ENCODE assay signal across 8 mouse cellular contexts in the genomic region with DNA sequence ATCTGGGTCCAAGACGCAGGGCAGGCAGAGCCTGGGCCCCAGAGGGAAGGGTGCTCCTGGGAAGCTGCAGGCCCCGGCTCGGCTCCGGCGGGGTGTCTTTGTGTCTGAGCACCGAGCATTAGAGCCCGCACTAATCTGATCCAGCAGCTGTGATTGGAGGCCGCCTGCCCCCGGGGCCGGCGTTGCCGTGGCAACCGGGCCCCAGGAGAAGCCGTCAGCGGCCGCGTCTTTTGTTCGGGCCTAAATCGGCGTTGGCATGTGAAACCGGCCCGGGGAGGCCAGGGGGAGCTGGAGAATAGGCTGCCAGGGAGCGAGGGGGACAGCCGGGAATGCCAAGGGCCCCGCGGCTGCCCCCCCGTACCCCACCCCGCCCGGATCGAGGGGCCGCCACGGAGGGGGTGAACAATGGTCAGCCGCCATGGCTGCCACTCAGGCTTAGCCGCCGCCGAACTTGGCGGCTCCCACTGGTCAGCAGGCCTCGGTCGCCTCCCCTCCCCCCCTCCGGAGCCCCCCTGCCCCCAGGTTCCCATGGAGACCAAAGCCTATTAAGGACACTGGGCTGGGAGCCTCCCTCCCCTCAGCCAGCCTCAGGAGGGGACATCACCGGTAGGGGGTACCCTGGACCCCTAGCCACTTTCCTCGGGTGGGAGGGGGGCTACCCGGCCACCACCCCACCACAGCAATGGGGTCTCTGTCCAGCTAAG. TPM values are rescaled to one million over a fixed set of nuclear protein-coding genes. Genes with fewer than 3 reads are reported as not detected.
DNase-seq lines count a peak whose midpoint lies in the region; ATAC-seq lines count a peak whose summit lies in the region.
"Had no signal": no experiment of that assay in that cellular context is flagged by ENCODE, and none has a peak within 500 bp of the region (broad histone marks: within the 10 kb centered on the region; RNA-seq: fewer than 3 reads in every experiment).

No protein-coding gene starts in this region.

- peak; percentile 90 for ATAC-seq in midbrain, embryonic 15.5 days (replicated peaks)
- ATAC-seq in stomach, embryonic 15.5 days (ENCODE audit: insufficient read depth, low FRiP score, low read depth): peak; percentile 74

- H3K9ac ChIP-seq in midbrain, embryonic 15.5 days: peak overlapping the region; percentile 53
- no peak overlapping the region for H3K9ac ChIP-seq in stomach, embryonic 15.5 days

- under 1% methylated on average over 42 of the region's 43 CpGs for WGBS in midbrain, embryonic 15.5 days
- 2% methylated on average over 43 of the region's 43 CpGs for WGBS in stomach, embryonic 15.5 days

- no peaks in the 10 kb centered on the region for H3K36me3 ChIP-seq in midbrain, embryonic 15.5 days (replicated peaks)
- H3K36me3 ChIP-seq in stomach, embryonic 15.5 days: no peaks in the 10 kb centered on the region

- peaks cover 87% of the 10 kb centered on the region for H3K4me1 ChIP-seq in midbrain, embryonic 15.5 days
- H3K4me1 ChIP-seq in stomach, embryonic 15.5 days: peaks cover 35% of the 10 kb centered on the region

- H3K4me3 ChIP-seq in midbrain, embryonic 15.5 days: peak overlapping the region; percentile 31
- H3K4me3 ChIP-seq in stomach, embryonic 15.5 days (replicated peaks): peak overlapping the region; percentile 42

- H3K27ac ChIP-seq in midbrain, embryonic 15.5 days: peak overlapping the region; percentile 99
- peak overlapping the region; percentile 82 for H3K27ac ChIP-seq in stomach, embryonic 15.5 days

- peak overlapping the region; percentile 91 for H3K4me2 ChIP-seq in midbrain, embryonic 15.5 days
- H3K4me2 ChIP-seq in stomach, embryonic 15.5 days: peak overlapping the region; percentile 75

- intact Hi-C loops in left cerebral cortex, postnatal 4 days (cut with DNase I): no loop called here

- no peaks in the 10 kb centered on the region for H3K9me3 ChIP-seq in midbrain, embryonic 15.5 days
- no peaks in the 10 kb centered on the region for H3K9me3 ChIP-seq in stomach, embryonic 15.5 days

- peak; percentile 71 for DNase-seq in adrenal gland, postnatal 25 days
- DNase-seq in embryo, embryonic 11 days: peak; percentile 98
- DNase-seq in heart, adult 11 months: peak; percentile 96
- DNase-seq in kidney, adult 18-20 months: peak; percentile 13
- peak; percentile 94 for DNase-seq in left cerebral cortex, postnatal 4 days

- no peaks in the 10 kb centered on the region for H3K27me3 ChIP-seq in midbrain, embryonic 15.5 days (replicated peaks)
- no peaks in the 10 kb centered on the region for H3K27me3 ChIP-seq in stomach, embryonic 15.5 days (replicated peaks)

RNA-seq across cellular contexts. Expression of a gene that starts 7.2 kb away (rescaled TPM):
- 15.3 and 20.8 TPM in 2 replicates for total RNA-seq in adrenal gland, postnatal 25 days (2021)
- total RNA-seq in left cerebral cortex, postnatal 4 days (2021): 100 to 1,000 TPM; 110 to 114 TPM
- polyA plus RNA-seq in midbrain, embryonic 15.5 days (2015; fragmentation: Nextera tagmentation; extraction: Ambion mirVana): 65.9 and 66.3 TPM in 2 replicates
- 8.0 and 8.3 TPM in 2 replicates for polyA plus RNA-seq in stomach, embryonic 15.5 days (2015; fragmentation: Nextera tagmentation; extraction: Ambion mirVana)

RNA-seq across cellular contexts. Expression of a gene that starts 29.5 kb away (rescaled TPM):
- total RNA-seq in adrenal gland, postnatal 25 days (2021): not detected in 2 replicates
- not detected for total RNA-seq in left cerebral cortex, postnatal 4 days (2021)
- polyA plus RNA-seq in midbrain, embryonic 15.5 days (2015; fragmentation: Nextera tagmentation; extraction: Ambion mirVana): not detected in 2 replicates
- polyA plus RNA-seq in stomach, embryonic 15.5 days (2015; fragmentation: Nextera tagmentation; extraction: Ambion mirVana): 12.0 and 15.4 TPM in 2 replicates
- total RNA-seq: gastrocnemius, adult 8-10 months had no signal

RNA-seq across cellular contexts. Expression of a gene that starts 48.0 kb away (rescaled TPM):
- total RNA-seq in adrenal gland, postnatal 25 days (2021): 25.2 and 38.3 TPM in 2 replicates
- total RNA-seq in left cerebral cortex, postnatal 4 days (2021): 10 to 100 TPM; 28.4 to 31.5 TPM
- polyA plus RNA-seq in midbrain, embryonic 15.5 days (2015; fragmentation: Nextera tagmentation; extraction: Ambion mirVana): 31.6 and 32.6 TPM in 2 replicates
- 21.7 and 26.6 TPM in 2 replicates for polyA plus RNA-seq in stomach, embryonic 15.5 days (2015; fragmentation: Nextera tagmentation; extraction: Ambion mirVana)

Comparison
In these comparisons a context has a peak if more than half of its experiments do, and no peak if none do; other contexts are left out.
1. Peak in every context shown above with its lines: DNase-seq, ATAC-seq, H3K4me3 ChIP-seq and H3K27ac ChIP-seq.
2. DNase-seq: peak in every context shown above with its lines; median percentile 98 in embryo, embryonic 11 days; 96 in heart, adult 11 months; 94 in left cerebral cortex, postnatal 4 days; 71 in adrenal gland, postnatal 25 days; 13 in kidney, adult 18-20 months.